Mouse (Mus musculus) liver, embryonic 14.5 days (tissue): Measurements from ENCODE around the gene Gpr183. TPM values are rescaled to one million over a fixed set of nuclear protein-coding genes. Genes with fewer than 3 reads are reported as not detected.
A peak's percentile ranks its signal among the peaks of the same experiment; 100 is the strongest.

Experiments used
- ATAC-seq: fragments of 200-750 bp; cut with Nextera tagmentation; 2 replicates; pipeline ENCODE4 v1.8.0; 2017; ENCODE audit warnings: moderate number of reproducible peaks, mild to moderate bottlenecking, moderate library complexity; ENCODE audit not compliant: insufficient read depth
- DNase-seq, 3 experiments: peaks; one replicate each; pipeline ENCODE4 v3.0.0-alpha.2; 2012 to 2013; ENCODE audit warnings: low read depth in 3 of 3, low spot score in 3 of 3
- H3K27ac ChIP-seq: fragments of 300-500 bp; sonication (generic); 2 replicates; pipeline ENCODE4 v1.5.1; 2014; ENCODE audit warnings: moderate library complexity, mild to moderate bottlenecking, control low read depth, inconsistent platforms
- H3K27me3 ChIP-seq: fragments of 300-500 bp; sonication (generic); 2 replicates; pipeline ENCODE4 v1.6.1; 2014; ENCODE audit warnings: mild to moderate bottlenecking, low read length, moderate library complexity; ENCODE audit not compliant: control insufficient read depth, insufficient read depth
- H3K36me3 ChIP-seq: fragments of 300-500 bp; sonication (generic); replicated peaks from 2 replicates; pipeline ENCODE4 v1.6.1; 2014; ENCODE audit warnings: low read depth; ENCODE audit not compliant: control insufficient read depth, insufficient read depth
- H3K4me1 ChIP-seq, 2 experiments: fragments of 200-500 bp in 1 of 2; fragments of 300-500 bp in 1 of 2; sonication (generic) in 1 of 2; replicated peaks; 2 replicates each; pipeline ENCODE4 v1.6.1; 2012 to 2014; ENCODE audit warnings: antibody characterized with exemption in 1 of 2, inconsistent platforms in 1 of 2, low read length in 1 of 2; ENCODE audit not compliant: control insufficient read depth in 2 of 2, insufficient read depth in 2 of 2
- H3K4me2 ChIP-seq: fragments of 300-500 bp; sonication (generic); 2 replicates; pipeline ENCODE4 v1.6.1; 2014; ENCODE audit warnings: low read depth, mild to moderate bottlenecking, control low read depth, moderate library complexity
- H3K4me3 ChIP-seq, 2 experiments: fragments of 200-500 bp in 1 of 2; fragments of 300-500 bp in 1 of 2; sonication (generic) in 1 of 2; 2 replicates each; pipeline ENCODE4 v1.5.1; 2012 to 2014; ENCODE audit warnings: low read depth in 2 of 2, low read length in 2 of 2, mild to moderate bottlenecking in 2 of 2, control low read depth in 1 of 2, inconsistent platforms in 1 of 2, moderate library complexity in 1 of 2; ENCODE audit not compliant: insufficient read depth in 1 of 2
- H3K9ac ChIP-seq: fragments of 300-500 bp; sonication (generic); replicated peaks from 2 replicates; pipeline ENCODE4 v1.6.1; 2014; ENCODE audit warnings: mild to moderate bottlenecking, control low read depth, moderate library complexity
- H3K9me3 ChIP-seq: fragments of 300-500 bp; sonication (generic); 2 replicates; pipeline ENCODE4 v1.6.1; 2016; ENCODE audit warnings: low read length, mixed read lengths; ENCODE audit not compliant: control insufficient read depth
- CTCF ChIP-seq: IDR thresholded peaks from 2 replicates; pipeline ENCODE4 v1.5.1; 2016; ENCODE audit warnings: antibody characterized with exemption, low read depth, control low read depth
- EP300 ChIP-seq: IDR thresholded peaks from 2 replicates; pipeline ENCODE4 v1.6.1; 2016; ENCODE audit warnings: antibody characterized with exemption, low read depth
- WGBS: fragments of 180-500 bp; shearing (Covaris S2); extraction: QIAGEN DNeasy Blood & Tissue Kit; methylation state at CpG from one replicate; pipeline ENCODE4 v1.1.7; 2014; ENCODE audit not compliant: insufficient replicate concordance; 5-methylcytosine and 5-hydroxymethylcytosine counted together
- polyA plus RNA-seq, 2 experiments: library from polyadenylated mRNA; depleted of rRNA in 1 of 2; stranded (reverse) in 1 of 2; unstranded in 1 of 2; fragments of >200 nt; fragmentation: Nextera tagmentation in 1 of 2; extraction: Ambion mirVana in 1 of 2; gene quantifications; 2 replicates each; pipeline versions ENCODE4 v1.2.1 to v1.2.3; 2012 to 2014

The Gpr183 gene
- polyA plus RNA-seq, 2 experiments: 0.62 to 0.75 TPM

DNA sequence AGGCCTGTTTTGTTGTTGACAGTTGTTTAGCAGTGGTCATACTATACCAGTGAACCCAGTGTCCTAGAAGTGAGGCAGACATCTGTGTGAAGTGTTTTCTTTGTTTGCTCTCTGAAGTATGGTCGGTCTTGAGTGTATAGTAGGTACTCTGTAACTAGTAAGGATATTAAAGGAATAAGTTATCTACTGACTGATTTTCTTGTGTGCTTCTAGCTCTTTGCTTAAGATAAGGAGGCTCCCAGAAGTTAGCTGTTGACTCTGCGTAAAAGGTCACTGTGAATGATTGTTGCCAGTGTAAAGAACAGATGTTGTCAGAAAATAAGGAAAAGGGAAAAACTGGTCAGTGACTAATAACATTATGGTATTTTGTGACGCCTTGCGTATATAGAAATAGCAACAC, 2.1 kb upstream of the Gpr183 start:
- ATAC-seq: no peak
- Histone ChIP-seq H3K27me3 (no peaks in the 10 kb centered on the region), H3K9ac (no peak overlapping the region), H3K4me1 (peaks cover 0 to 13% of the 10 kb centered on the region in 2 experiments; a peak in 2 of 4 replicates), H3K4me3 (no peak overlapping the region), H3K27ac (no peak overlapping the region), H3K4me2 (no peak overlapping the region), H3K36me3 (no peaks in the 10 kb centered on the region), H3K9me3 (no peaks in the 10 kb centered on the region)
- no peak for DNase-seq
- WGBS: 55% methylated on average over 4 of the region's 4 CpGs
- TF ChIP-seq EP300: no peak

DNA sequence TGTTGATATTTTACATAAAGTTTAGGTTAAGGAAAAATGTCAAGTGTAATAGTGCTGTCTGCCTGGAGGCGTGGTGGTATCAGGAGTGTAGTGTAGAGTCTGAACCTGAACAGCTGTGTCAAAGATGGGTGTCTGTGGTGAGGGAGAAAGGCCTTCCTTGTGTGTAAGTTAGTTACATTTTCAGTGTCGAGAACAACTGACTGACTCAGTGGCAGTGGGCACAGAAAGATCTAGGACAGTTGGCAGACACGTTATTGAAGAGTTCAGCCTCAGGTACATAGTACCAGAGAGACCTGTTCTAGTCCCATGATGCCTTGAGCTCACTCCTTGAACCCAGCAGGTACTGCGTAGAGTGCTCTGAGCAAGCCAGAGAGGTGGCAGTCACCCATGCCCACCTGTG, 466 bp upstream of the Gpr183 start:
- 63% methylated on average over 4 of the region's 4 CpGs for WGBS

DNA sequence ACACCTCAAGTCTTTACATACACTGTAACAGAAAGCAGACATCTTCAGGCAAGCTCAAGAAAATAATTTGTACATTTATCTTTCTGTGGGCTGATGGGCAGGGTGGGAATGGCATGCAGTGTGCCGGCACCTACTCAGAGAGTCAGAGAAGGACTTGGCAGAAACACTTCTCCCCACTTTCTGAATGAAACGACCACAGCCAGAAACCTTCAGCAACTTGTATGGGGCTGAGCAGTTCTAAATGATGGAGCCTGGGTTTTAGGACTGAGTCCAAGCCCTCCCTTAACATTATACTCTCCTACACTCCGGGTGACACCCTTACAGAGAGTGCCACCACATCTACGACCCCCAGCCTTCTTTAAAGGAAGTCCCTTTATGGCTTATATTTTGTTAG, 1.1 kb downstream of the Gpr183 start:
- no peak overlapping the region for H3K4me2 ChIP-seq
- H3K4me1 ChIP-seq: peaks cover 0 to 22% of the 10 kb centered on the region in 2 experiments; a peak in 2 of 4 replicates
- no peak for TF ChIP-seq CTCF
- TF ChIP-seq EP300: no peak
- 32% methylated on average over 4 of the region's 4 CpGs for WGBS
- 0 out of 4 replicates have a peak overlapping the region, but pooled peaks of 1 of the 2 experiments have one; percentile 1 for H3K4me3 ChIP-seq
- no peak; the same call in 1 of the 2 replicates for ATAC-seq
- DNase-seq: no peak
- H3K9me3 ChIP-seq: no peaks in the 10 kb centered on the region
- H3K27ac ChIP-seq: no peak overlapping the region
- H3K9ac ChIP-seq: no peak overlapping the region
- no peaks in the 10 kb centered on the region for H3K27me3 ChIP-seq
- no peaks in the 10 kb centered on the region for H3K36me3 ChIP-seq

More for the DNA sequence above, 466 bp upstream of the Gpr183 start:
- peaks cover 0 to 22% of the 10 kb centered on the region in 2 experiments; a peak in 2 of 4 replicates for H3K4me1 ChIP-seq
- H3K9ac ChIP-seq: no peak overlapping the region
- H3K27me3 ChIP-seq: no peaks in the 10 kb centered on the region
- ATAC-seq (no peak), DNase-seq (no peak)
- no peak for TF ChIP-seq CTCF
- no peak overlapping the region for H3K4me2 ChIP-seq
- H3K36me3 ChIP-seq: no peaks in the 10 kb centered on the region
- H3K9me3 ChIP-seq: no peaks in the 10 kb centered on the region
- H3K27ac ChIP-seq: no peak overlapping the region
- no peak overlapping the region for H3K4me3 ChIP-seq

DNA sequence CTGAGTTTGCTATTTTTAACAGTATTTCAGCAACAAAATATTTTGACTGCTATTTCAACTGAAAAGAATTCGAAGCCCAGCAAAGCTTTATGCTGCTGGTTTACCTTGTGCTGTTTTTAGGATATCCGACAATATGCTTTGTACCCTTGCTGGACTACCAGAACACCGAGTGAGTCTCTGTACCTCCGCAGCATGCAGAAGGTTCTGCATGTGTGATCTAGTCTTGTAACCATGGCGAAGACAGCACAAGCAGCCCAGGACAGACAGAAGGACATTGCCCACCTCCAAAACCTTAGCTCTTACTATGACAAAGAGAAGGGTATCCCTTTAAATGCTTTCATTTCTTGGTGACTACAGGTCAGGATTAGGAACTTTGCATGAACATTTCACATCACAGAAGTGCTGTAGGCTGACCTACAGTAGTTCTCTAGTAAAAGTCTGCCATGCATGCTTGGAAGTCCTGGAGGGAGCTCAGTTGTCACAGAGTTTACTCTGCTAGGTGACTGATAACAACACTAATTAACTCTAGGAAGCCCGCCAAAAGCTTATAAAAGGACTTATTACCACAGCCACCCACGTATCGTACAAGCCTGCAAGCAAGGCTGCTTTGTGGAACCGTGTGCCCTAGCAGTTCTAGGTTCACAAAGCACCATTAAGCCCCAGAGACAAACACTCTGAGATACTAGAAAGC, 1.6 kb downstream of the Gpr183 start:
- no peaks in the 10 kb centered on the region for H3K27me3 ChIP-seq
- H3K27ac ChIP-seq: no peak overlapping the region
- H3K9ac ChIP-seq: no peak overlapping the region
- no peaks in the 10 kb centered on the region for H3K36me3 ChIP-seq
- H3K4me1 ChIP-seq: peaks cover 0 to 22% of the 10 kb centered on the region in 2 experiments; a peak in 2 of 4 replicates
- no peak overlapping the region for H3K4me2 ChIP-seq
- H3K9me3 ChIP-seq: no peaks in the 10 kb centered on the region
- no peak for DNase-seq
- WGBS: 55% methylated on average over 9 of the region's 9 CpGs
- 0 out of 4 replicates have a peak overlapping the region, but pooled peaks of 1 of the 2 experiments have one; percentile 1 for H3K4me3 ChIP-seq
- no peak for ATAC-seq
- TF ChIP-seq CTCF: no peak
- no peak for TF ChIP-seq EP300

DNA sequence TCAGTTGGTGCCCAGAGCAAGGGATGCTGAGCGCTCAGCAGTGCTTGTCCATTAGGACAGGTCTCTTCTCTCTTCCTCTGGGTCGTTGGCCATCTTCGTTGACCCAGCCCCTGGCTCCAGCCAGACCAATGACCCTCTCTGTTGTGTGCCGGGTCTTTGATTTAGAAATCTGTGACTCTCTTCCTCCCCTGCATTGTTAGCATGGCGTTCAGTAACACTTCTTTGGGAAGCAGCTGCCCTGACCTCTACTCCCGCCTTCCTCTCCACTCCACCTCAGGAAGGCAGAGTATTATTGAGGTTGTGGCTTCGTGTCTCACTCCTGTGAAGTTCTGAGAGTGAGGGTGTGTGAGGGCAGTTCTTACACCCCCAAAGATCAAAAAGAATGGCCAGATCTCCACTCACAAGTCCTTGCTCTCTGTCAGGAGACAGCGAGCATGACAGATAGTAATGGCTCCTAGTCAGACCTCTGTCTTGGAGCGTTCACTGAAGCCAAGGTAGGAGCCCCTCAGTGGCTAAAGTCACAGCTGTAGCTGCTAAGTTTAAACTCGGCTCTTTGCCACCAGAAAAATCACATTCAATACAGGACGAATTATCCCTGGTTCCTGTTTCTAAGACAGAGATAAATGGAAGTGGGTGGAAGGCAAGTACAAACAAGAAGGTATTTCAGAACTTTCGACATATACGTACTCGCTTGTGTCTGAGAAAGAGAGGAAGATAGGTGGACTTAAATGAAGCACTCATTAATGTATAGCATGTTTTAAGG, 2.7 kb downstream of the Gpr183 start:
- Histone ChIP-seq H3K27me3 (no peaks in the 10 kb centered on the region), H3K9ac (no peak overlapping the region), H3K36me3 (no peaks in the 10 kb centered on the region), H3K4me3 (no peak overlapping the region), H3K27ac (no peak overlapping the region), H3K9me3 (no peaks in the 10 kb centered on the region), H3K4me2 (no peak overlapping the region), H3K4me1 (peaks cover 0 to 22% of the 10 kb centered on the region in 2 experiments; a peak in 2 of 4 replicates)
- no peak for DNase-seq
- no peak; the same call in 1 of the 2 replicates for ATAC-seq
- TF ChIP-seq CTCF: no peak
- no peak for TF ChIP-seq EP300
- WGBS: 56% methylated on average over 14 of the region's 14 CpGs
